Mouse (Mus musculus) megakaryocyte, embryonic 14.5 days (primary cell): Measurements from ENCODE around the gene Ncaph.

Experiments
- FLI1 ChIP-seq: IDR thresholded peaks from 2 replicates; pipeline ENCODE4 v1.6.1; 2012; ENCODE audit warnings: low read length, inconsistent platforms, mixed read lengths
- GATA1 ChIP-seq: IDR thresholded peaks from 3 replicates; pipeline ENCODE4 v1.6.1; 2012; ENCODE audit warnings: mixed read lengths, low read length, inconsistent platforms, borderline replicate concordance

DNA sequence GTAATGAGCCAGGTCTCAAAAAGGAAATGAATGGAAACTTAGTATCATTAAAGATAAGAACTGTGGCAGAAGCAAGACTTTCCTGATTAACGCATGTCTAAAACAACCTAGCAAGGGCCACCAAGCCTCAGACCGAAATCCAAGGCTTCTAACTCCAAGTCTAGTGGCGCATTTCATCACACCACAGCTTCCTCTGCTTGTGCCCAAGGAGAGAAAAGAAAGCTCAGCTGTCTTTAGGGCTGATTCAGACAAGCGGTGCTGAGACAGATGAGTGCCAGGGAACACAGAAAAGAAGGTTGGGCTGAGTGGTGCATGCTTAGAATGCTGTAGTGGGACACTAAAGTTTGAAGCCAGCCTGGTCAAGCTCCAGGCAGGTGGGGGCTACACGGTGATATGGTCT is 4.8 kb downstream of the Ncaph start:
- TF ChIP-seq FLI1 (no peak), GATA1 (no peak)
